Mouse (Mus musculus) liver, embryonic 13.5 days (tissue): ENCODE data around the gene Cntnap2. TPM values are rescaled to one million over a fixed set of nuclear protein-coding genes. Genes with fewer than 3 reads are reported as not detected.

Experiments used
- ATAC-seq: fragments of 200-750 bp; cut with Nextera tagmentation; 2 replicates; pipeline ENCODE4 v1.8.0; 2017; ENCODE audit warnings: low read depth, mild to moderate bottlenecking, moderate number of reproducible peaks, moderate library complexity
- DNase-seq: peaks from one replicate; pipeline ENCODE4 v3.0.0; 2022
- H3K27ac ChIP-seq: fragments of 300-500 bp; sonication (generic); 2 replicates; pipeline ENCODE4 v1.5.1; 2015; ENCODE audit warnings: moderate library complexity, mild to moderate bottlenecking, inconsistent platforms
- H3K27me3 ChIP-seq: fragments of 300-500 bp; sonication (generic); 2 replicates; pipeline ENCODE4 v1.6.1; 2015; ENCODE audit warnings: mild to moderate bottlenecking, inconsistent platforms
- H3K36me3 ChIP-seq: fragments of 300-500 bp; sonication (generic); 2 replicates; pipeline ENCODE4 v1.6.1; 2015; ENCODE audit warnings: mild to moderate bottlenecking, inconsistent platforms
- H3K4me1 ChIP-seq: fragments of 300-500 bp; sonication (generic); replicated peaks from 2 replicates; pipeline ENCODE4 v1.6.1; 2015; ENCODE audit warnings: inconsistent platforms
- H3K4me2 ChIP-seq: fragments of 300-500 bp; sonication (generic); 2 replicates; pipeline ENCODE4 v1.6.1; 2015; ENCODE audit warnings: inconsistent platforms, mild to moderate bottlenecking, moderate library complexity
- H3K4me3 ChIP-seq: fragments of 300-500 bp; sonication (generic); replicated peaks from 2 replicates; pipeline ENCODE4 v1.5.1; 2015; ENCODE audit warnings: mild to moderate bottlenecking, inconsistent platforms
- H3K9ac ChIP-seq: fragments of 300-500 bp; sonication (generic); 2 replicates; pipeline ENCODE4 v1.6.1; 2015; ENCODE audit warnings: mild to moderate bottlenecking, inconsistent platforms
- H3K9me3 ChIP-seq: fragments of 300-500 bp; sonication (generic); replicated peaks from 2 replicates; pipeline ENCODE4 v1.6.1; 2016; ENCODE audit warnings: inconsistent platforms
- WGBS: fragments of 180-500 bp; shearing (Covaris S2); methylation state at CpG from one replicate; pipeline ENCODE4 v1.1.7; 2015; ENCODE audit not compliant: insufficient replicate concordance; 5-methylcytosine and 5-hydroxymethylcytosine counted together
- polyA plus RNA-seq: library from polyadenylated mRNA; unstranded; fragments of >200 nt; fragmentation: Nextera tagmentation; extraction: Ambion mirVana; gene quantifications from 2 replicates; pipeline ENCODE4 v1.2.1, GENCODE M21; 2015

The Cntnap2 gene
- polyA plus RNA-seq, 1 experiment from 2014 or later: 0.78 TPM

DNA sequence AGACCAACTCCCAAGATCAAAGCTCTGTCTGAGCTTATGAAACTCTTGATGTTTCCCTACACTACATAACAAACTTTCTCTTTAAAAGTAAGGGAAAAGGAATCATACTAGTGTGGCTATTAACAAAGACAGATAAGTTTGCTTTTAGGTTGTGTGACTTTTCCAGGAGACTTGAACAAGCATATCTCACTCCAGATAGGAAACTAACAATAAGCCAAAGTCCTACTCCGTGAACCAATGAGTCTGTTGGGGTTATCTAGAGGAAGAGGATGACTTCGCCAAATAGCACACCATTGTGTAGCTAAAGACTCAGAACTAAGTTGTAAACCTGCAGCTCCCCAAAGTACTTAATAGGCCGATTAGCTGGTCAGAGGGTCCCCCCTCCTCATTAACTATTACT lies 1860.8 kb downstream of the Cntnap2 start:
- 56% methylated on average over 3 of the region's 3 CpGs for WGBS
- ATAC-seq (no peak), DNase-seq (no peak)
- Histone ChIP-seq H3K9ac (no peak overlapping the region), H3K9me3 (no peaks in the 10 kb centered on the region), H3K27me3 (no peaks in the 10 kb centered on the region), H3K4me2 (no peak overlapping the region), H3K27ac (no peak overlapping the region), H3K36me3 (no peaks in the 10 kb centered on the region), H3K4me1 (no peaks in the 10 kb centered on the region), H3K4me3 (no peak overlapping the region)

DNA sequence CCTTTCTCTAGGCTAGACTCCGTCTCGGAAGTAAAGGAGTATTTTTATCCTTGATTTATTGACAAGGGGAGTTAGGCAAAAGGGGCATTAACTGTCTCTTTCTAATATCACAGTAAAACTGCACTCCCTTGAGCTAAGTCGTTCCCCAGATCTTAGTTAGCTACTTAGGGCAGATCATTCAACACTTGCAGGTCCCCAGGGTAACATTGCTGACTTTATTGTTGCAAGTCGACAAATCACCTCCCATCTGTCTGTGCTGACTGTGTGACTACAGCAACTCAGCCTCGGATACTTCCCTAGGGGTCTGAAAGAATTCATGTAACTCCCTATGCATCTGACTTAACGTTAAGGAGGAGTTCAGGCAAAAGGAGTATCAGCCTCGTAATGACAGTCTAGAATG lies 1865.6 kb downstream of the Cntnap2 start:
- 50% methylated on average over 7 of the region's 7 CpGs for WGBS
- no peak overlapping the region for H3K4me3 ChIP-seq
- no peak for DNase-seq
- H3K9ac ChIP-seq: no peak overlapping the region
- H3K36me3 ChIP-seq: no peaks in the 10 kb centered on the region
- no peaks in the 10 kb centered on the region for H3K4me1 ChIP-seq
- no peak overlapping the region for H3K27ac ChIP-seq
- no peaks in the 10 kb centered on the region for H3K27me3 ChIP-seq
- H3K4me2 ChIP-seq: no peak overlapping the region
- H3K9me3 ChIP-seq: no peaks in the 10 kb centered on the region
- no peak for ATAC-seq

DNA sequence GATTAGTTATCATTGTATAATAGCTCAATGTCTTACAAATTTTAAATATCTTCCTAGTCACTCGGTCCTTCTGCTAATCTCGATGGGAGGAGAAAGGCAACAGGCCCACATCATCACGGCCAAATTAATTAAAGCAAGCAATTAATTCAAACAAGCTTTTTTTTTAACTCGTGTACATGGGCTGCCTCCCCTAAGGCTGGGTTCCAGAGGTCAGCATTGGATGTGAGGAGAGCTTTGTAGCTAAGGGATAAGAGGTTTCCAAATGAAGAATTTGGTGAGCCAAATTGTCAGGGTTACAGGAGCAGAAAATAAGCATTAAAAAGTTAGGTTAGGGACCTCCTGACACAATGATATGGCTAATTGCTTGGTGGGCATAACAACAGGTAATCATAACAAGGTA lies 1886.5 kb downstream of the Cntnap2 start:
- H3K4me1 ChIP-seq: no peaks in the 10 kb centered on the region
- 51% methylated on average over 4 of the region's 4 CpGs for WGBS
- no peak overlapping the region for H3K9ac ChIP-seq
- H3K4me2 ChIP-seq: no peak overlapping the region
- no peak overlapping the region for H3K27ac ChIP-seq
- no peak overlapping the region for H3K4me3 ChIP-seq
- no peaks in the 10 kb centered on the region for H3K36me3 ChIP-seq
- no peak for DNase-seq
- ATAC-seq: no peak
- H3K27me3 ChIP-seq: no peaks in the 10 kb centered on the region
- no peaks in the 10 kb centered on the region for H3K9me3 ChIP-seq

DNA sequence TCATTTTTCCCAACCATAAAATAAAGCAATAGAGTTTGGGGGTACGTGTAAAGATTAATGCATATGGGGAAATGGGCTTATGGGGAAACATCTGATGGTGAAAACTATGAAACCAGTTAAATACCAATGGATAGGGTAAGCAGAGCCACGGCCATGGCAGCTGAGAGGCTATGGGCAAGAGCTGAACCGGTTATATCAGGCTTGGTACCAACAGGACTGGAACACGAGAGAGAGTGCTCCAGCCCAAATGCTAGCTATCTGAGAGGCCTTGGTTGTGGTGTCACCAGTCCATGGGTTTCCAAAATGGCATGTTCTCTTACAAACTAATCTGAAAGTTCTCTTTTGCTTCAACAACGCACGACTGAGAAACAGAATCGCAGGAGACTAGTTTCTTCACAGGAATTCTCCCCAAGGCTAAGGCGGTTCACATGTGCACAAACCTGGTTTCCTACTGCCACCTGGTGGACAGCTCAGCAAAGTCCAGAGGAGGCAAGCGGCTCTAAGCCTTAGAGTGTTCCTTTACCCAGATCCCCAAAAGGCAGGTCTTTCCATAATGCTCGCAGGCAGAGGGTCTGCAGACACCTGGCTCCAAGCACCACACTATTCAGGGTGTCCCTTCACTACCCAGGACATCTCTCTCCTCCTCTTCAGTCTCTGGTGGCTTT lies 1902.0 kb downstream of the Cntnap2 start:
- no peak overlapping the region for H3K27ac ChIP-seq
- H3K9me3 ChIP-seq: no peaks in the 10 kb centered on the region
- H3K9ac ChIP-seq: no peak overlapping the region
- no peaks in the 10 kb centered on the region for H3K36me3 ChIP-seq
- ATAC-seq (0 out of 2 replicates have a peak, but pooled peaks have one; percentile 48), DNase-seq (no peak)
- H3K4me2 ChIP-seq: no peak overlapping the region
- no peaks in the 10 kb centered on the region for H3K4me1 ChIP-seq
- 28% methylated on average over 10 of the region's 10 CpGs for WGBS
- H3K27me3 ChIP-seq: no peaks in the 10 kb centered on the region
- no peak overlapping the region for H3K4me3 ChIP-seq

DNA sequence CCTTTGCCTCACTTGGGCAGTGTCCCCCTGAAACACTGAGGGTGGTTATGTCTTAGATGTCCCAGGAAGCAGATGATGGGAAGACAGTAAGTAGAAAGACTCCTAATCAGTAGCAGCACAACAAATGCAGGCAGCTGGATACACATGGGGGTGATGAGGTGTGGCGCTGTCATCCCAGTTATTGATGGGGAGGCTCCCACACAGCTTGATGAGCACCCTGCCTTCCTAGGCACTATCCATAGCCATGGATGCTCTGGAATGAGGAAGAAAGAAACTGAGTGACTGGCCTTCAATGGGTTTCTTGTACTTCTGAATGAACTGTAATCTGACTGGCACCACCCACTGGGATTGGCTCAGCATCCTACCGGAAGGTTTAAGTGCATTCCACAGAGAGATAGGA lies 1904.1 kb downstream of the Cntnap2 start:
- no peak overlapping the region for H3K4me2 ChIP-seq
- H3K9me3 ChIP-seq: no peaks in the 10 kb centered on the region
- no peaks in the 10 kb centered on the region for H3K27me3 ChIP-seq
- H3K4me3 ChIP-seq: no peak overlapping the region
- no peak overlapping the region for H3K27ac ChIP-seq
- no peaks in the 10 kb centered on the region for H3K36me3 ChIP-seq
- ATAC-seq (no peak), DNase-seq (no peak)
- WGBS: 67% methylated on average over 2 of the region's 2 CpGs
- H3K4me1 ChIP-seq: no peaks in the 10 kb centered on the region
- H3K9ac ChIP-seq: no peak overlapping the region

DNA sequence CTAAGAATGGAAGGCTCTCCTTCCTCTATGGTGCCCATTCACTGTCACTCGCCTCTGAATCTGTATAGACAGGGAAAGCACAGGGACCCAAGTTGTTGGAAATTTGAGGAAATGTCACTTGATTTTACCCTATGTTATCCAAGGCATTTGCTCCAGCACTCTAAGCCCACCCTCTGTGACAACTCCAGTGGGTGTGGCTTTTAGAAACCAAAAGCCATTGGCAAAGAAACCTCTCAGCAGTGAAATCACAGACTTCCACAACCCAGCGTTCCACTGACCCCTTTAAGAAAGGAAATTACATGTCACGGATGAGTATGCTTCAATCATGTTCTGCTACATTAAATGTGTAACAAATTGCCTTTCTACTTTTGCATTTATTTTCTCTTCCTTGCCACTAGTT lies 1904.5 kb downstream of the Cntnap2 start:
- Histone ChIP-seq H3K9me3 (no peaks in the 10 kb centered on the region), H3K4me3 (no peak overlapping the region), H3K27ac (no peak overlapping the region), H3K4me2 (no peak overlapping the region), H3K27me3 (no peaks in the 10 kb centered on the region), H3K36me3 (no peaks in the 10 kb centered on the region), H3K9ac (no peak overlapping the region), H3K4me1 (no peaks in the 10 kb centered on the region)
- 59% methylated on average over 3 of the region's 3 CpGs for WGBS
- ATAC-seq (no peak), DNase-seq (no peak)

DNA sequence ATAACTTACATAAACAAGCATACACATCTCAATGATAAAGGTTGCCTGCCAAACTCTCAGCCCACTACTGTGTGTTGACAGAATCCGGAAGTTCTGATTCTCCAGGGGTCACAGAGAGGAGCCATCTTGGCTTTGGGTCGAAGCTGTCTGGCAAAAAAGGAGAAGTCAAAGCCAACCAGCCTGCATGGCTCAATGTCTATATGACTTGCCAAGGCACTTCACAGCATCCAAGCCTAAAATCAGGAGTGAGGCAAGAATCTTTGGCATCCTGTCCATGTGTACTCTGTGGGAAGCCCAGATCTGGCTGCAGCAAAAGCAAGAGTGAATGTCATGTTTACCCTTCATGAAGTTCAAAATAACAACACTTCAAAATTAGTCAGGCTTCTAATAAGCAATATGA lies 1913.5 kb downstream of the Cntnap2 start:
- WGBS: 50% methylated on average over 2 of the region's 2 CpGs
- H3K4me2 ChIP-seq: no peak overlapping the region
- H3K9me3 ChIP-seq: no peaks in the 10 kb centered on the region
- H3K4me3 ChIP-seq: no peak overlapping the region
- H3K9ac ChIP-seq: no peak overlapping the region
- H3K27ac ChIP-seq: no peak overlapping the region
- H3K27me3 ChIP-seq: no peaks in the 10 kb centered on the region
- DNase-seq (no peak), ATAC-seq (no peak)
- no peaks in the 10 kb centered on the region for H3K36me3 ChIP-seq
- H3K4me1 ChIP-seq: no peaks in the 10 kb centered on the region

DNA sequence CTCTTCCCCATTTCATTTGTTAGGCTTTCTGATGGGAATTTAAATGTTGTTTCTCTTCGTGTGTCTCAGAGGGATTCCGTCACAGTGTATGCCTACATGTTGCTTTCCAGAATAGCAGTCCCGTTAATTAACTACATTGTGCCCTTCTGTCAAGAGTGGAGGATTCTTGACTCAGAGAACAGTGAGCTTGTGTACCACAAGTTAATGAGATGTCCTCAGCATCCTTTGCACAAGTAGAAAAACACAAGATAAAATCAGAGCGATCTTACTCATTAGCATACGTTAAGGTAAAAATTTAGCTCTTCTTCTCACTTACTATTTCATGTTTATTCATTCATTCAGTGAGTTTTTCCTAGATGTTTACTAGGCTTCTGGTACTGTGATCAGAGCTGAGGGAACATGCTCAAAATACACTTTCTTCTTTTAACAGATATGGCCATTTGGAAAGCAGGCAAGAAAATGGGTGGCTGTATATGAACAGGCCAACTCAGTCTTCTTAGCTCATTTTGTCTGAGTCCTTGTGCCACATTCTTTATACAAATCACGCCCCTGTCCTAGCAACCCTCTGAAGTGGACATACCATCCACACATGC lies 1936.9 kb downstream of the Cntnap2 start:
- Histone ChIP-seq H3K4me2 (no peak overlapping the region), H3K27me3 (no peaks in the 10 kb centered on the region), H3K27ac (no peak overlapping the region), H3K9ac (no peak overlapping the region), H3K4me1 (no peaks in the 10 kb centered on the region), H3K4me3 (no peak overlapping the region), H3K36me3 (no peaks in the 10 kb centered on the region), H3K9me3 (no peaks in the 10 kb centered on the region)
- WGBS: 75% methylated on average over 6 of the region's 6 CpGs
- ATAC-seq (no peak), DNase-seq (no peak)

DNA sequence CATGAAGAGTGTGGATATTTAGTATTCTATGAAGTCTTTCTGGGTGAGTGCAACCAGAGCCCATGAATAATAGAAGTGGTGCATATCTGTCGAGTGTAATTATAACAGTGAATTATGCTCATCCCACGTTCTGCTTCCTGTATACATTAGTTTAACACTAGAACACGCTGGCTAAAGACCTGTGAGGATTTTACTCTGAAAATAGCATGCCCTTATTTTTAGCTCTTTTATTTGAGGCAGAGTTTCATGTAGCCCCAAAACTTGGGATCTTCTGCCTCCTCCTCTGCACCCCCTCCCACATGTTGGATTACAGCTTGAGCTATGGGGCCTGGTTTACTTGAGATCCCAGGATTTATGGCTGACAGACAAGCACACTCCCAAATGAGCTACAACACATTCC lies 1945.3 kb downstream of the Cntnap2 start:
- no peak overlapping the region for H3K4me3 ChIP-seq
- ATAC-seq (no peak), DNase-seq (no peak)
- H3K4me1 ChIP-seq: no peaks in the 10 kb centered on the region
- no peaks in the 10 kb centered on the region for H3K36me3 ChIP-seq
- no peaks in the 10 kb centered on the region for H3K27me3 ChIP-seq
- no peak overlapping the region for H3K27ac ChIP-seq
- no peak overlapping the region for H3K4me2 ChIP-seq
- 52% methylated on average over 3 of the region's 3 CpGs for WGBS
- no peak overlapping the region for H3K9ac ChIP-seq
- H3K9me3 ChIP-seq: no peaks in the 10 kb centered on the region

DNA sequence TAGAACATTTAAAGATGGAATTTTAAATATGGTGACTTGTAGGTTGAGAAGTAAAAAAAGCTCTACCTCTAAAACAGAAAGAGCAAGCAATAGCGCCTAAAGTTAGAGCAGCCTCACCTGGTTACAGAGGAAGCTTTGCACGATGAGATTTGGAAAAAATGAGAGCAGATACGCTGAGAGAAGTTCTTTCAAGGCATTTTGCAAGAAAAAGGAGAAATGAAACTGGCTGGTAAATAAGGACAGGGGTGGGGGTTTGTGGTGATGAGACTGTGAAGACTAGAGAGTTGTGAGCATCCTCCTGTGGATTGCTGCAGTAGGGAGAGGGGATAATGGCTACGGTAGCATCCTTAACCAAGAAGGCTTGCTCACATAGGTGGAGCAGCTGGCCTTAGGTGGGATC lies 1953.8 kb downstream of the Cntnap2 start:
- Histone ChIP-seq H3K4me1 (no peaks in the 10 kb centered on the region), H3K27ac (no peak overlapping the region), H3K36me3 (no peaks in the 10 kb centered on the region), H3K9ac (no peak overlapping the region), H3K4me3 (no peak overlapping the region), H3K4me2 (no peak overlapping the region), H3K27me3 (no peaks in the 10 kb centered on the region), H3K9me3 (no peaks in the 10 kb centered on the region)
- 59% methylated on average over 4 of the region's 4 CpGs for WGBS
- no peak for ATAC-seq
- no peak for DNase-seq

DNA sequence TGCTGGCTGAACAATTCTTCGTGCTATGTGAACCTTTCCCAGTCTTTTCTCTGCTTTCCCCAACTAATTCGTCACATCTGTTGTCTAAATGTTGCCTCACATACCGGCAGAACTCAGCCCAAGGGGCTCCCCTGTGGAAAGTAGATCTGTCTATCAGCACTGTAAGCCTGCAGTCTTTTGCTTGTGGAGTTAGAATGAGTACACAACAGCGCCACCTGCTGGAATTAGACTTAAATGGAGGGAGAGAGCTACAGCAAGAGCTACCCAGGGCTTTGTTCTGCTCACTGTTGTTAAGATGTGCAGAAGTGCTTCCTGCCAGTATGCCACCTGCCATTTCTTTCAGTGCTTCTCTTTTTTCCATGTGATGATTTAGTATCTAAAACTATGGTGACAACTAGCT lies 1954.4 kb downstream of the Cntnap2 start:
- H3K4me2 ChIP-seq: no peak overlapping the region
- no peaks in the 10 kb centered on the region for H3K36me3 ChIP-seq
- H3K27ac ChIP-seq: no peak overlapping the region
- WGBS: 15% methylated on average over 4 of the region's 4 CpGs
- no peaks in the 10 kb centered on the region for H3K4me1 ChIP-seq
- no peaks in the 10 kb centered on the region for H3K9me3 ChIP-seq
- H3K4me3 ChIP-seq: no peak overlapping the region
- no peaks in the 10 kb centered on the region for H3K27me3 ChIP-seq
- ATAC-seq (no peak), DNase-seq (peak; percentile 20)
- H3K9ac ChIP-seq: no peak overlapping the region

DNA sequence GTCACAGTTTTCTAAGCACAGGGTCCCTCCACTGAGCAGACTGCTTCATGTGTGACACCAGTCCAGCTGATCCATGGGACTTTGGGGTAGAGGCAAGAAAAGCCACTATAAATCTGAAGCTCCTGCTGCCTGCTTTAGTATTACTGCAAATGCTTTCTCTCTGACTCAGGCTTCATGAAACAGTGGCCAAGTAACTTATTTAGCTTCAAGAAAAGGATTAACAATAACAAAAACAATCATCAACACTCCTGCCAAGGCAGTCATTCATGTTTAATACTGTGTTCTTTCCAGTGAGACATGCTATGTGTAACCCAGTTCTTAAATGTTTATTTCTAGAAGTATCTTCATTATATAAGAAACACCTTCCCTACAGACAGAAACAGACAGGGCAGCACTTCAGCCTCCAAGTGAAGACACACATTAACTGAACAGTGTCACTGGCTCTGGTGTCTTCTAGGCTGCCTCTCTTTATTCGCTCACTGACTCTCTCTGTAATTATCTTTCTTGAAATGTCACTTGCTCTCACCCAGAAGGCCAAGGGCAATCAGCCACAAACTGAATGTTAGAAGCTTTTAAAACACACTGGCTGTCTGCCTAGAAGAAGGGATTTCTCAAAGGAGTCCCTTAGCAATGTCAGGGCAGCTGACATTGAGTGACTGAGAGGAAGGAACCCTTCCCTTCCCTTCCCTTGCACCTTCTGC lies 1955.9 kb downstream of the Cntnap2 start:
- DNase-seq (no peak), ATAC-seq (no peak)
- Histone ChIP-seq H3K9me3 (no peaks in the 10 kb centered on the region), H3K27me3 (no peaks in the 10 kb centered on the region), H3K4me1 (no peaks in the 10 kb centered on the region), H3K9ac (no peak overlapping the region), H3K36me3 (no peaks in the 10 kb centered on the region), H3K27ac (no peak overlapping the region), H3K4me2 (no peak overlapping the region), H3K4me3 (no peak overlapping the region)
- 56% methylated on average over 1 of the region's 1 CpGs for WGBS
